8 mouse cellular contexts compared by ENCODE assay signal in genomic region chr8:121578676-121579451, GRCm38 (mm10). TPM values are rescaled to one million over a fixed set of nuclear protein-coding genes. Genes with fewer than 3 reads are reported as not detected.
DNase-seq lines count a peak whose midpoint lies in the region; ATAC-seq lines count a peak whose summit lies in the region.

Gene Fbxo31 (minus strand): TSS chr8:121578806.

- H3K9me3 ChIP-seq in hindbrain, embryonic 15.5 days, result no peaks in the 10 kb centered on the region

- H3K27me3 ChIP-seq in hindbrain, embryonic 15.5 days, result 0 out of 2 replicates have a peak, but pooled peaks cover 3% of the 10 kb centered on the region

- peak within 1 kb of the TSS; percentile 88 for H3K9ac ChIP-seq in hindbrain, embryonic 15.5 days

- WGBS in hindbrain, embryonic 15.5 days, result under 1% methylated on average over 62 of the region's 63 CpGs

- ATAC-seq in hindbrain, embryonic 15.5 days (ENCODE audit: low FRiP score, low read depth), result peak; percentile 91

- H3K4me1 ChIP-seq in hindbrain, embryonic 15.5 days (replicated peaks), result peaks cover 37% of the 10 kb centered on the region

- peak within 1 kb of the TSS; percentile 79 for H3K27ac ChIP-seq in hindbrain, embryonic 15.5 days (replicated peaks)

- peak; percentile 91 for DNase-seq in T-cell, adult 2 months (ENCODE audit: low spot score)
- DNase-seq in cerebellum, postnatal 36 days, result peak; percentile 94 to 95
- peak; percentile 95 to 97 for DNase-seq in frontal cortex, postnatal 36 days (ENCODE audit: low spot score in 2 of 2)
- DNase-seq in left cerebral cortex, adult 11 months (ENCODE audit: low spot score), result peak; percentile 86
- peak; percentile 96 for DNase-seq in lung, postnatal 4 days
- DNase-seq in retina, postnatal 7 days (ENCODE audit: low read depth, low spot score), result peak; percentile 92
- DNase-seq in urinary bladder, adult 2 months (ENCODE audit: low spot score), result peak; percentile 83

- H3K4me2 ChIP-seq in hindbrain, embryonic 15.5 days, result peak within 1 kb of the TSS; percentile 91

- H3K36me3 ChIP-seq in hindbrain, embryonic 15.5 days, result no peaks in the 10 kb centered on the region

- peak within 1 kb of the TSS; percentile 95 for H3K4me3 ChIP-seq in hindbrain, embryonic 15.5 days

RNA-seq across cellular contexts. Expression of gene Fbxo31, which starts in this region (rescaled TPM):
- 34.1 and 39.6 TPM in 2 replicates for polyA plus RNA-seq in hindbrain, embryonic 15.5 days (2015; fragmentation: Nextera tagmentation; extraction: Ambion mirVana)
- polyA plus RNA-seq in urinary bladder, adult 2 months (2012; rRNA removed), result 25.6 and 33.8 TPM in 2 replicates

Comparison
In these comparisons a context has a peak if more than half of its experiments do, and no peak if none do; other contexts are left out.
1. Peak in every context shown above with its lines: DNase-seq, ATAC-seq, H3K4me3 ChIP-seq and H3K27ac ChIP-seq.